Mouse (Mus musculus): ENCODE measurements around the gene Cyp21a1.

GRCm38 (mm10) chr17:34808599-34809205 is 4.3 kb upstream of the Cyp21a1 start:
- TF ChIP-seq TAL1 (IDR thresholded peaks at IDR 0.05; ENCODE audit: low read length): no peak
- TF ChIP-seq GATA1 (IDR thresholded peaks at IDR 0.05; ENCODE audit: low read length): no peak

Data from erythroblast, embryonic 14.5 days (primary cell).